Mouse (Mus musculus) ES-Bruce4 (cell line): ENCODE data around the gene Paxbp1.

Source experiments
- CTCF ChIP-seq: IDR thresholded peaks from one replicate; pipeline ENCODE4 v1.8.1; 2011; ENCODE audit warnings: low read depth, low read length
- POLR2A ChIP-seq: IDR thresholded peaks from one replicate; pipeline ENCODE4 v1.8.1; 2011; ENCODE audit warnings: low read length; ENCODE audit not compliant: insufficient read depth

- no peak for TF ChIP-seq CTCF
- TF ChIP-seq POLR2A = no peak
Observed at GRCm38 (mm10) chr16:90971004-90971403, 73.3 kb downstream of the Paxbp1 start.
